In the genomic region with DNA sequence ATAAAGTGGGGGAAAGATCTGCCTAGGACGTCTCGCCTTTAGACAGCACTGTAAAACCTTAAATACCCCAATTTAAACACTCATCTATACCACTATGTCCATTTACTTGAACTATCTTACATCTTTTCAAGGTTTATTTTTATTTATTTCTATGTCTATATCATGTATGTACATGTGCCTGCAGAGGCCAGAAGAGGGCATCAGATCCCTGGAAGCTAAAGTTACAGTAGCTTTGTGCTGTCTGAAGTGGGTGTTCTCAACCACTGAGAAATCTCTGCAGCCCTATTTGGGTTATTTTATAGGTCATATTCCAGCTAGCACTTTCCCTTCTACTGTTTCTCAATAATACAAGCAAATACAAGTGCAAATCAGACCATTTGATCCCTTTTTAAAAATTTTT, we compare ENCODE assay signal across 18 mouse cellular contexts. TPM values are rescaled to one million over a fixed set of nuclear protein-coding genes. Genes with fewer than 3 reads are reported as not detected.
A peak's percentile ranks its signal among the peaks of the same experiment; 100 is the strongest.
DNase-seq lines count a peak whose midpoint lies in the region; ATAC-seq and TF ChIP-seq lines count a peak whose summit lies in the region.
"Had no signal": no experiment of that assay in that cellular context is flagged by ENCODE, and none has a peak within 500 bp of the region (broad histone marks: within the 10 kb centered on the region; RNA-seq: fewer than 3 reads in every experiment).

No protein-coding gene starts in this region.

- TF ChIP-seq POLR2A in thymus, adult 2 months (IDR thresholded peaks at IDR 0.05; ENCODE audit: control insufficient read depth, extremely low read depth, insufficient read depth, low read length, poor library complexity), result no peak

- peak; percentile 63 for TF ChIP-seq CTCF in gastrocnemius, adult 2 months (IDR thresholded peaks at IDR 0.05)
- peak; percentile 71 for TF ChIP-seq CTCF in layer of hippocampus, adult 2 months (conservative IDR thresholded peaks at IDR 0.05)
- TF ChIP-seq CTCF in thymus, adult 2 months (IDR thresholded peaks at IDR 0.05; ENCODE audit: borderline replicate concordance, control insufficient read depth, extremely low read depth, insufficient read depth, low read length, poor library complexity), result no peak

- no peak for DNase-seq in gastrocnemius, adult 2 months
- no peak for DNase-seq in gastrocnemius, postnatal 25 days
- DNase-seq in layer of hippocampus, adult 2 months (ENCODE audit: low spot score in 2 of 2), result no peak
- no peak for DNase-seq in layer of hippocampus, adult 9-10 months (ENCODE audit: low spot score)
- DNase-seq in thymus, postnatal 4 days, result peak; percentile 24
- DNase-seq in thymus, adult 2 months, result no peak
- no peak for DNase-seq in cerebellum, adult 8-10 months
- DNase-seq: adrenal gland, adult 8-10 months; cerebellum, postnatal 36 days; kidney, postnatal 14 days; right cerebral cortex, adult 18-20 months had no signal

- ATAC-seq in granulocyte monocyte progenitor cell, adult 5-6 weeks (replicated peaks; ENCODE audit: poor library complexity, severe bottlenecking), result no peak
- ATAC-seq: midbrain, embryonic 13.5 days had no signal

- no peak overlapping the region for H3K4me3 ChIP-seq in gastrocnemius, adult 2 months
- no peak overlapping the region for H3K4me3 ChIP-seq in layer of hippocampus, adult 2 months
- H3K4me3 ChIP-seq in thymus, adult 2 months (ENCODE audit: control insufficient read depth, insufficient read depth, low read length), result no peak overlapping the region
- H3K4me3 ChIP-seq: hindbrain, embryonic 12.5 days; lung, embryonic 15.5 days; midbrain, embryonic 13.5 days had no signal

- no peaks in the 10 kb centered on the region for H3K4me1 ChIP-seq in thymus, adult 2 months (replicated peaks; ENCODE audit: control insufficient read depth, insufficient read depth, low read length)
- H3K4me1 ChIP-seq: hindbrain, embryonic 12.5 days; midbrain, embryonic 13.5 days had no signal

- intact Hi-C loops in gastrocnemius, adult 2 months (cut with DNase I), result loop anchor here (1.0 kb wide), 1 partner anchor 84 kb away; no protein-coding TSS in a partner anchor

- H3K27me3 ChIP-seq in thymus, adult 2 months (ENCODE audit: control insufficient read depth, insufficient read depth, low read length), result no peaks in the 10 kb centered on the region
- H3K27me3 ChIP-seq: hindbrain, embryonic 12.5 days; lung, embryonic 15.5 days; midbrain, embryonic 13.5 days had no signal

- H3K27ac ChIP-seq in gastrocnemius, adult 2 months, result no peak overlapping the region
- no peak overlapping the region for H3K27ac ChIP-seq in layer of hippocampus, adult 2 months
- no peak overlapping the region for H3K27ac ChIP-seq in thymus, adult 2 months (ENCODE audit: control insufficient read depth, insufficient read depth, low read length)
- H3K27ac ChIP-seq: hindbrain, embryonic 12.5 days; lung, embryonic 15.5 days; midbrain, embryonic 13.5 days had no signal

- over 99% methylated on average over 2 of the region's 2 CpGs for WGBS in thymus, adult 2 months

- H3K36me3 ChIP-seq in thymus, adult 2 months (ENCODE audit: control insufficient read depth, insufficient read depth, low read length), result peaks cover 77% of the 10 kb centered on the region

RNA-seq across cellular contexts. Expression of a gene that starts 22.1 kb away (rescaled TPM):
- total RNA-seq in gastrocnemius, adult 2 months (2021), result 10 to 100 TPM; 42.9 to 63.3 TPM
- 10 to 100 TPM; 49.4 to 55.1 TPM for total RNA-seq in gastrocnemius, postnatal 25 days (2021)
- total RNA-seq in layer of hippocampus, adult 2 months (2021), result 10 to 100 TPM; 58.5 to 69.1 TPM
- 81.6 and 108 TPM in 2 replicates for polyA plus RNA-seq in thymus, adult 2 months (2012; rRNA removed)
- 594 and 635 TPM in 2 replicates for total RNA-seq in granulocyte monocyte progenitor cell, adult 5-6 weeks (2014; fragmentation: Nextera tagmentation)
- 399 and 577 TPM in 2 replicates for total RNA-seq in granulocyte monocyte progenitor cell, adult 5-6 weeks (2017)

RNA-seq across cellular contexts. Expression of a gene that starts 28.5 kb away (rescaled TPM):
- total RNA-seq in gastrocnemius, adult 2 months (2021), result 10 to 100 TPM in 1 of 2 experiments, 1 to 10 TPM in 1; 7.3 to 11.7 TPM
- total RNA-seq in gastrocnemius, postnatal 25 days (2021), result 1 to 10 TPM; 6.1 to 8.9 TPM
- 10 to 100 TPM in 1 of 2 experiments, 1 to 10 TPM in 1; 8.0 to 12.9 TPM for total RNA-seq in layer of hippocampus, adult 2 months (2021)
- polyA plus RNA-seq in thymus, adult 2 months (2012; rRNA removed), result 4.1 and 5.3 TPM in 2 replicates
- 15.9 and 23.1 TPM in 2 replicates for total RNA-seq in granulocyte monocyte progenitor cell, adult 5-6 weeks (2014; fragmentation: Nextera tagmentation)
- 14.5 and 16.3 TPM in 2 replicates for total RNA-seq in granulocyte monocyte progenitor cell, adult 5-6 weeks (2017)
- polyA plus RNA-seq: embryonic facial prominence, embryonic 14.5 days; hindbrain, embryonic 12.5 days; limb, embryonic 11.5 days; lung, embryonic 15.5 days; midbrain, embryonic 13.5 days; neural tube, embryonic 14.5 days had no signal

RNA-seq across cellular contexts. Expression of a gene that starts 28.9 kb away (rescaled TPM):
- total RNA-seq in gastrocnemius, adult 2 months (2021), result 10 to 100 TPM; 29.8 to 32.2 TPM
- total RNA-seq in gastrocnemius, postnatal 25 days (2021), result 10 to 100 TPM; 22.2 to 28.3 TPM
- total RNA-seq in layer of hippocampus, adult 2 months (2021), result 10 to 100 TPM; 23.9 to 28.0 TPM
- 5.8 and 5.9 TPM in 2 replicates for polyA plus RNA-seq in thymus, adult 2 months (2012; rRNA removed)
- total RNA-seq in granulocyte monocyte progenitor cell, adult 5-6 weeks (2014; fragmentation: Nextera tagmentation), result 9.5 and 14.2 TPM in 2 replicates
- total RNA-seq in granulocyte monocyte progenitor cell, adult 5-6 weeks (2017), result 6.6 and 9.2 TPM in 2 replicates

RNA-seq across cellular contexts. Expression of a gene that starts 57.7 kb away (rescaled TPM):
- not detected for total RNA-seq in gastrocnemius, adult 2 months (2021)
- under 1 TPM in 1 of 2 experiments, not detected in 1; 0.35 TPM for total RNA-seq in gastrocnemius, postnatal 25 days (2021)
- under 1 TPM in 1 of 2 experiments, not detected in 1; 0.15 TPM for total RNA-seq in layer of hippocampus, adult 2 months (2021)
- polyA plus RNA-seq in thymus, adult 2 months (2012; rRNA removed), result 19.3 and 21.9 TPM in 2 replicates
- total RNA-seq in granulocyte monocyte progenitor cell, adult 5-6 weeks (2014; fragmentation: Nextera tagmentation), result not detected in 2 replicates
- total RNA-seq in granulocyte monocyte progenitor cell, adult 5-6 weeks (2017), result 0.82 and 1.0 TPM in 2 replicates

Comparison
In these comparisons a context has a peak if more than half of its experiments do, and no peak if none do; other contexts are left out.
1. RNA of a gene that starts 22.1 kb away (total RNA-seq): 399 to 635 TPM in granulocyte monocyte progenitor cell, adult 5-6 weeks; 58.5 to 69.1 TPM in layer of hippocampus, adult 2 months, 42.9 to 63.3 TPM in gastrocnemius, adult 2 months and 49.4 to 55.1 TPM in gastrocnemius, postnatal 25 days; every median in the first group is over 4 times any median in the second.